Mouse (Mus musculus): Measurements from ENCODE around the gene Hs3st6. TPM values are rescaled to one million over a fixed set of nuclear protein-coding genes. Genes with fewer than 3 reads are reported as not detected.

Gene Hs3st6
- total and polyA plus RNA-seq, 3 experiments: not detected

DNA sequence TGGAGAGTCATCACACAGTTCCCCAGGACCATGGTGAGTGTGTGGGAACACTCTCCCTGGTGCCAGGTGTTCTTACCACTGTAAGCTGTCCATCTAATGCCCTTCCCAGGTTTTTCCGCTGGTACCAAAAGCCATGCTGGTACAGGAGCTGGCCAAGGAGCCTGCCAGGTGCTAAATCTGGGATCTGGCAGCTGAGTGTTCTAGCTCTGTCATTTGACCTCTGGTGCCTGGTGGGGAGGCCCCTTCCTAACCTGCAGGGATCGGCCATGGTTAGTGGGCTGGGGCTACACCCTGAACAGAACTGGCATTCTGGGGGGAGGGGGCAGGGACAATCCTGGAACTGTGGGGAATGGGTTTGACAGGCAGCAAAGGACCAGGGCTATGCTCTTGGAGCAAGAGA, 25.2 kb upstream of the Hs3st6 start, which contains the start of gene Rpl3l:
Gene Rpl3l (plus strand): TSS at position 203 of the 400 bp plus-strand sequence.
- H3K9me3 ChIP-seq (replicated peaks): no peaks in the 10 kb centered on the region
- H3K27me3 ChIP-seq (ENCODE audit: insufficient read depth, low read length): peaks cover 23% of the 10 kb centered on the region
- no peak within 1 kb of the TSS for H3K4me3 ChIP-seq (ENCODE audit: low read depth, low read length)
- H3K4me1 ChIP-seq (ENCODE audit: insufficient read depth, low read depth, low read length): peaks cover 21% of the 10 kb centered on the region
- no peak for TF ChIP-seq POLR2AphosphoS5 (IDR thresholded peaks at IDR 0.05; ENCODE audit: insufficient replicate concordance, low read depth, low read length)
- TF ChIP-seq GATA2 (IDR thresholded peaks at IDR 0.05; ENCODE audit: borderline replicate concordance, low read depth, low read length): no peak
- TF ChIP-seq CTCF (IDR thresholded peaks at IDR 0.05; ENCODE audit: low read depth, low read length): no peak
- TF ChIP-seq GATA1 (IDR thresholded peaks at IDR 0.05; ENCODE audit: borderline replicate concordance, low read length): no peak
- TF ChIP-seq TAL1 (conservative IDR thresholded peaks at IDR 0.05; ENCODE audit: low read depth, low read length): no peak
- peaks cover 1% of the 10 kb centered on the region for H3K36me3 ChIP-seq (replicated peaks)
- DNase-seq (ENCODE audit: low spot score) (no peak), ATAC-seq (ENCODE audit: extremely low read depth, insufficient number of reproducible peaks, low FRiP score, poor library complexity, severe bottlenecking) (no peak)

DNA sequence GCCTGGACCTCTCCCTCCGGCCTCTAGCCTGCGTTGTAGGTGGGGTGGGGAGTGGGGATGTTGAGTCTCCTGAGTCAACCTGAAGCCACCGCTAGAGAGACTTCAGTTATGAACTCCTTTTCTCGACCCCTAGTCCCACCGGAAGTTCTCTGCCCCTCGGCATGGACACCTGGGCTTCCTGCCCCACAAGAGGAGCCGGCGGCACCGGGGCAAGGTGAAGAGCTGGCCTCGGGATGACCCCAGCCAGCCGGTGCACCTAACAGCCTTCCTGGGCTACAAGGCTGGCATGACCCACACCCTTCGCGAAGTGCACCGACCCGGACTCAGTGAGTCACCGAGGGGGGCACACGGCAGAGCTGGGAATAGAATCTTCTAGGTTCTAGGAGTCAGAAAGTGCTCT, 24.6 kb upstream of the Hs3st6 start:
- DNase-seq (ENCODE audit: low spot score) (no peak), ATAC-seq (ENCODE audit: extremely low read depth, insufficient number of reproducible peaks, low FRiP score, poor library complexity, severe bottlenecking) (no peak)
- H3K9me3 ChIP-seq (replicated peaks): no peaks in the 10 kb centered on the region
- no peak for TF ChIP-seq CTCF (IDR thresholded peaks at IDR 0.05; ENCODE audit: low read depth, low read length)
- no peak for TF ChIP-seq GATA1 (IDR thresholded peaks at IDR 0.05; ENCODE audit: borderline replicate concordance, low read length)
- no peak for TF ChIP-seq GATA2 (IDR thresholded peaks at IDR 0.05; ENCODE audit: borderline replicate concordance, low read depth, low read length)
- TF ChIP-seq POLR2AphosphoS5 (IDR thresholded peaks at IDR 0.05; ENCODE audit: insufficient replicate concordance, low read depth, low read length): no peak
- peaks cover 17% of the 10 kb centered on the region for H3K4me1 ChIP-seq (ENCODE audit: insufficient read depth, low read depth, low read length)
- H3K4me3 ChIP-seq (ENCODE audit: low read depth, low read length): no peak overlapping the region
- peaks cover 24% of the 10 kb centered on the region for H3K27me3 ChIP-seq (ENCODE audit: insufficient read depth, low read length)
- H3K36me3 ChIP-seq (replicated peaks): peaks cover under 1% of the 10 kb centered on the region

DNA sequence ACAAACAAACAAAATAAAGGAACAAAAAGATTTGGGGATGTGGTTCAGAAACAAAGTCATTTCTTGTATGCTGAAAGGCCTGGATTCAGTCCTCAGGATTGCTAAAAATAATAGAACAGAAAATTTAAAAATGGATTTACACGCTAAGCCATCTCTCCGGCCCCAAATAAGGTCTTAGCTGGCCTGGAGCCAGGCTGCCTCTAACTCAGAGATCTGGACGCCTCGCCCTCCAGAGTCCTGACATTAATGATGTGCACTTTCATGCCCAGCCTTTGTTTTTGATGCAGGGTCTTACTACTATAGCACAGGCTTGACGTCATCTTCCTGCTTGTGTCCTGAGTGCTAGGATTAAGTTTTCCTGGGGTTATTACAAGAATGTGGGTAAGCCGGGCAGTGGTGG, 23.7 kb upstream of the Hs3st6 start:
- no peak for TF ChIP-seq GATA2 (IDR thresholded peaks at IDR 0.05; ENCODE audit: borderline replicate concordance, low read depth, low read length)
- TF ChIP-seq POLR2AphosphoS5 (IDR thresholded peaks at IDR 0.05; ENCODE audit: insufficient replicate concordance, low read depth, low read length): no peak
- TF ChIP-seq TAL1 (conservative IDR thresholded peaks at IDR 0.05; ENCODE audit: low read depth, low read length): no peak
- TF ChIP-seq GATA1 (IDR thresholded peaks at IDR 0.05; ENCODE audit: borderline replicate concordance, low read length): no peak
- TF ChIP-seq CTCF (IDR thresholded peaks at IDR 0.05; ENCODE audit: low read depth, low read length): no peak
- Histone ChIP-seq H3K4me1 (ENCODE audit: insufficient read depth, low read depth, low read length) (peaks cover 13% of the 10 kb centered on the region), H3K9me3 (replicated peaks) (no peaks in the 10 kb centered on the region), H3K4me3 (ENCODE audit: low read depth, low read length) (no peak overlapping the region), H3K27me3 (ENCODE audit: insufficient read depth, low read length) (peaks cover 27% of the 10 kb centered on the region), H3K36me3 (replicated peaks) (peaks cover 9% of the 10 kb centered on the region)
- DNase-seq (ENCODE audit: low spot score): no peak
- no peak for ATAC-seq (ENCODE audit: extremely low read depth, insufficient number of reproducible peaks, low FRiP score, poor library complexity, severe bottlenecking)

DNA sequence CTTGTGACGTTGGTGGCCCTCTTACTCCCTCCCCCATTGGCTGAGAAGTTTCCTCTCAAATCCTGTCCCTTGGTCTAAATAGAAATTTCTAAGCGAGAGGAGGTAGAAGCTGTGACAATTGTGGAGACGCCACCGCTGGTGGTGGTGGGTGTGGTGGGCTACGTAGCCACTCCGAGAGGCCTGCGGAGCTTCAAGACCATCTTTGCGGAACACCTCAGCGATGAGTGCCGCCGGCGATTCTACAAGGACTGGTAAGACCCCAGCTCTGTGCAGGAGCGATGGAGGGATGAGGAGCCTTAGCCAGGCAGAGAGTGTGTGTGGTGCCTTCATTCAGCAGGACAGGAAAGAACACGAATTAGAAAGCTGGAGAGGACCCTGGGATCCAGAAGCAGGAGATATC, 22.0 kb upstream of the Hs3st6 start:
- H3K4me1 ChIP-seq (ENCODE audit: insufficient read depth, low read depth, low read length): peaks cover 18% of the 10 kb centered on the region
- TF ChIP-seq POLR2AphosphoS5 (IDR thresholded peaks at IDR 0.05; ENCODE audit: insufficient replicate concordance, low read depth, low read length) (no peak), TAL1 (conservative IDR thresholded peaks at IDR 0.05; ENCODE audit: low read depth, low read length) (no peak), GATA2 (IDR thresholded peaks at IDR 0.05; ENCODE audit: borderline replicate concordance, low read depth, low read length) (no peak), GATA1 (IDR thresholded peaks at IDR 0.05; ENCODE audit: borderline replicate concordance, low read length) (no peak), CTCF (IDR thresholded peaks at IDR 0.05; ENCODE audit: low read depth, low read length) (no peak)

DNA sequence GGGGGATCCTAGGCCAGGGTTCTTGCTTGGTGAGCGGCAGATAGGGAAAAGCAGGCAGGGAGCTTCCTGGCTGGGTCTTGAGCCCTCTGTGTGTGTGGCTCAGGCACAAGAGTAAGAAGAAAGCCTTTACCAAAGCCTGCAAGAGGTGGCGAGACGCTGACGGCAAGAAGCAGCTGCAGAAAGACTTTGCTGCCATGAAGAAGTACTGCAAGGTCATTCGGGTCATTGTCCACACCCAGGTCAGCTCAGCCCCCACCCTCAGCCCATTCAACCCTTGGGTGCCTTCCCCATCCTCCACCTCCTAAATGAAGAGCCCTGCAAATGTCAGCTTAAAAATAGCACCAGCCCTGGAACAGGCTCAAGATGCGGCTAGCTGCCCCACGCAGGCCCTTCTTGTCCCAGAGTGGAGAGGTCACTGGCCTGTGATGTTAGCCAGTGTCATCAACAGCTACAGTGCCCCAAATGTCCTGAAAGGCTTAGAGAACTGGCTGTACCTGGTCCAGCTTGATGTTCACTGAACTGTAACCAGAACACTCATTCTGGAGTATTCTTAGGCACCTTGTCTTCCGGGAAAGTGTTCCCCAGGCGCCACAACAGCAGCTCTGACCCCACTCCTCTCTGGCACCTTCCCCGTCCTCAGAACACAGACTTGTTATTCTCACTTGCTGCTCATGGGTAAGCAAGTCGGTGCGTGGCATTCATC, 20.4 kb upstream of the Hs3st6 start:
- peaks cover 12% of the 10 kb centered on the region for H3K36me3 ChIP-seq (replicated peaks)
- DNase-seq (ENCODE audit: low spot score) (no peak), ATAC-seq (ENCODE audit: extremely low read depth, insufficient number of reproducible peaks, low FRiP score, poor library complexity, severe bottlenecking) (no peak)
- peaks cover 24% of the 10 kb centered on the region for H3K4me1 ChIP-seq (ENCODE audit: insufficient read depth, low read depth, low read length)
- no peak for TF ChIP-seq POLR2AphosphoS5 (IDR thresholded peaks at IDR 0.05; ENCODE audit: insufficient replicate concordance, low read depth, low read length)
- no peak for TF ChIP-seq CTCF (IDR thresholded peaks at IDR 0.05; ENCODE audit: low read depth, low read length)
- TF ChIP-seq TAL1 (conservative IDR thresholded peaks at IDR 0.05; ENCODE audit: low read depth, low read length): no peak
- TF ChIP-seq GATA2 (IDR thresholded peaks at IDR 0.05; ENCODE audit: borderline replicate concordance, low read depth, low read length): no peak
- no peak for TF ChIP-seq GATA1 (IDR thresholded peaks at IDR 0.05; ENCODE audit: borderline replicate concordance, low read length)
- H3K9me3 ChIP-seq (replicated peaks): no peaks in the 10 kb centered on the region
- H3K27me3 ChIP-seq (ENCODE audit: insufficient read depth, low read length): peaks cover 25% of the 10 kb centered on the region
- H3K4me3 ChIP-seq (ENCODE audit: low read depth, low read length): no peak overlapping the region

More for the DNA sequence above, 22.0 kb upstream of the Hs3st6 start:
- Histone ChIP-seq H3K27me3 (ENCODE audit: insufficient read depth, low read length) (peaks cover 27% of the 10 kb centered on the region), H3K9me3 (replicated peaks) (no peaks in the 10 kb centered on the region), H3K36me3 (replicated peaks) (peaks cover 12% of the 10 kb centered on the region), H3K4me3 (ENCODE audit: low read depth, low read length) (no peak overlapping the region)
- no peak for ATAC-seq (ENCODE audit: extremely low read depth, insufficient number of reproducible peaks, low FRiP score, poor library complexity, severe bottlenecking)
- no peak for DNase-seq (ENCODE audit: low spot score)

DNA sequence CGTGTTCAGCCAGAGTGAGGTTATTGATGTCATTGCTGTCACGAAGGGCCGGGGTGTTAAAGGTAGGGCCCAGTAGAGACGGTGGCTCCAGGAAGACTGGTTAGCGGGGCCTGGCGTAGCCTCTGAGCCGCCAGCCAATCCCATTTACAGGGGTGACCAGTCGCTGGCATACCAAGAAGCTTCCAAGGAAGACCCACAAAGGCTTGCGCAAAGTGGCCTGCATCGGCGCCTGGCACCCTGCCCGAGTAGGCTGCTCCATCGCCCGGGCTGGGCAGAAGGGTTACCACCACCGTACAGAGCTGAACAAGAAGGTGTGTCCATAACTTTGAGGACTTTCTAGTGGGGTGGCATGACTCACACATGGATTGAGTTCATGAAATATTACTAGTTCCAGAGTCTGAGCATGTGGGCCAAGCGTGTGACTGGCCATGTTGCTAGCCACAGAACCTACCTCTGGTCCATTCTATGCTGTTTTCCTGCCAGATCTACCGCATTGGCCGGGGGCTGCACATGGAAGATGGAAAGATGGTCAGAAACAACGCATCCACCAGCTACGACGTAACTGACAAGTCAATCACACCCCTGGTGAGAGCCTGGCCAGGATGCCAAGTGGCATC, 19.2 kb upstream of the Hs3st6 start:
- Histone ChIP-seq H3K27me3 (ENCODE audit: insufficient read depth, low read length) (peaks cover 13% of the 10 kb centered on the region), H3K36me3 (replicated peaks) (peaks cover 15% of the 10 kb centered on the region), H3K4me3 (ENCODE audit: low read depth, low read length) (no peak overlapping the region), H3K9me3 (replicated peaks) (no peaks in the 10 kb centered on the region), H3K4me1 (ENCODE audit: insufficient read depth, low read depth, low read length) (peaks cover 32% of the 10 kb centered on the region)
- no peak for ATAC-seq (ENCODE audit: extremely low read depth, insufficient number of reproducible peaks, low FRiP score, poor library complexity, severe bottlenecking)
- no peak for DNase-seq (ENCODE audit: low spot score)
- no peak for TF ChIP-seq POLR2AphosphoS5 (IDR thresholded peaks at IDR 0.05; ENCODE audit: insufficient replicate concordance, low read depth, low read length)
- no peak for TF ChIP-seq GATA1 (IDR thresholded peaks at IDR 0.05; ENCODE audit: borderline replicate concordance, low read length)
- no peak for TF ChIP-seq TAL1 (conservative IDR thresholded peaks at IDR 0.05; ENCODE audit: low read depth, low read length)
- TF ChIP-seq CTCF (IDR thresholded peaks at IDR 0.05; ENCODE audit: low read depth, low read length): no peak
- TF ChIP-seq GATA2 (IDR thresholded peaks at IDR 0.05; ENCODE audit: borderline replicate concordance, low read depth, low read length): no peak

Measured in G1E (cell line).